Mouse (Mus musculus) megakaryocyte, embryonic 14.5 days (primary cell): ENCODE data around the gene Ndufv1.

Experiments used
- FLI1 ChIP-seq: IDR thresholded peaks from 2 replicates; pipeline ENCODE4 v1.6.1; 2012; ENCODE audit warnings: low read length, inconsistent platforms, mixed read lengths
- GATA1 ChIP-seq: IDR thresholded peaks from 3 replicates; pipeline ENCODE4 v1.6.1; 2012; ENCODE audit warnings: mixed read lengths, low read length, inconsistent platforms, borderline replicate concordance

- TF ChIP-seq GATA1 (no peak), FLI1 (no peak)
These were observed 6.6 kb downstream of the Ndufv1 start for GRCm38 (mm10) chr19:4005971-4006370.
